Mouse (Mus musculus) cerebellum, adult 9-10 months (tissue): ENCODE measurements around the gene Nop2.
A peak's percentile ranks its signal among the peaks of the same experiment; 100 is the strongest.

Experiments used
- DNase-seq: peaks from one replicate; pipeline ENCODE4 v3.0.0; 2022

Nop2 gene

DNA sequence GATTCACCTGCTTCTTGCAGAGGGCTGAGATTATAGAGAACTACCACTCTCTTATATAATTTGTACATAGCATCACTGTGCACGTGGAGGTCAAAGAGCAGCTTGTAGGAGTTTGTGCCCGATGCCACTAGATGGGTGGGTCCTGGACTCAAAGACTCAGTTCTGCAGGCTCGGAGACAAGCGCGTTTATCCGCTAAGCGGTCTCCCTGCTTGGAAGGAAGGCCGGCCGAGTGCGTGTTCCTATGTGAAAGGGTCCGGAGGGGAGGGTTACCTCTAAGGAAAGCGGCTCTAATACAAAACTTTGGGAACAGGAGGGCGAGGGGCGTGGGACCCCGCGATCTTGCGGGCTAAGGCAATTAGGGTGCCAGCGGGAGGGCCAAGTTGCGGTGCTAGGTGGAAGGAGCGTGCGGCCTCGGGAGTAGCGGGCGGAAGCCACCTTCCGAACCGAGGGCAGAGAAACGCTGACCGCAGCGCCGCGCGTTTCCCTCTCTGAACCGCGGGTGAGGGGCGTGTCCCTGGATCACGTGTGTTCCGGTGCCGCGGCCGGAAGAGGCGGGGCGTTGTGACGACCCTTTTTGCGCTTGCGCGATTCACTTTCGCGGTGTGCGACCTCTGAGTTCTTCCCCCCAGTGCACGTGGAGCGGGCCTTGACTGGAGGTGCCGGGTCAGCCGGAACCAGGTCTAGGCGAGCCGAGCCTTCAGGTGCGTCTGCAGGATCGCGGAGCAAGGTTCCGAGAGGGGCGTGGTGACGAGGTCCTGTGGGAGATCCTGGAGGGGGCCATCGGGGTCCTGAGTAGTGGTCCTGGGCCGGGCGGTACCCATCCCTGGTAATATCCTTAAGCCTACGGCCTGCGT, at the start of gene Nop2:
Gene Nop2 (plus strand): TSS at position 608 of the 855 bp plus-strand sequence.
- DNase-seq: peak; percentile 80

DNA sequence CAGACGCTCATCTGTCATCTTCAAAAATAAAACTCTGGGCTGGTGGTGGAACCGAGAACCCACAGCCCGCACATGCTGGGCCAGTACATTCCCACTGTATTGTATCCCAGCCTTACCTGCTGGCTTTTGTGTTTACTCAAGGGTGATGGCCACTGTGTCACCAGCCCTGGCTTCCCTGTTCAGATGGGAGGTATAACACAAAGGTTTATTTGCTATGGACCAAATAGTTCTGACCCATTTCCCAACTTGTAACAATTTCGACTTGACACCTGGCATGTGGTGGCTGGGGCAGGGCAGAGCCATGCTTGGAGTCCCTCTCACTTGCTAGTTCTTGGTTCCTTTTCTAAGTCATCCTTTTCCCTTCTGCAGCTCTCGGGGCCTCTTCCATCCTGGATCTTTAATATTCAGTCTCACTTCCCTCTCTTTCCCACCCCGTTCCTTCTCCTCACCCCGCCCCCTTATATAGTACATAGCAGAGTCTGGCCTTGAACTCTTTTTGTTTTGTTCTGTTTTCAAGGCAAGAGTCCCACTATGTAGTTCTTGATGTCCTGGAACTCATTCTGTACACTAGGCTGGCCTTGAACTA, 48.8 kb upstream of the Nop2 start:
- DNase-seq: no peak

DNA sequence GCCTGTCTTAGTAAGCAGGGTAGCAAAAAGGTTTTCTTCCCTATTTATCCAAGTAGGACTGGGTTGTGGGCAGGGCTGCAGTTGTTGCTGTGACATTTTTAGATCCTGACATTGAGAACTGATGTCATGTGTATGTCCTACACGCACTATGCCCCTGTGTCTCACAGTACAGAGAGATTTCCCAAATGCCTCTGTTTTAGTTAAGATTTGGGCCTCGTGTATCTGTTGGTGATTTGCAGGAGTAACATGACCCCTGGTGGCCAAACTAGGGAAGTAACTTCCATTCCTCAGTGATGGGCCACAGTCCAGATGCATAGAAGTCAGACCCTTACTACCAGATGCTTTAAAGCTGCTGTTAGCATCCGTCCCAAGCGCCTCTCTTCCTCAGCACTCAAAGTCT, 47.3 kb upstream of the Nop2 start:
- peak; percentile 86 for DNase-seq

DNA sequence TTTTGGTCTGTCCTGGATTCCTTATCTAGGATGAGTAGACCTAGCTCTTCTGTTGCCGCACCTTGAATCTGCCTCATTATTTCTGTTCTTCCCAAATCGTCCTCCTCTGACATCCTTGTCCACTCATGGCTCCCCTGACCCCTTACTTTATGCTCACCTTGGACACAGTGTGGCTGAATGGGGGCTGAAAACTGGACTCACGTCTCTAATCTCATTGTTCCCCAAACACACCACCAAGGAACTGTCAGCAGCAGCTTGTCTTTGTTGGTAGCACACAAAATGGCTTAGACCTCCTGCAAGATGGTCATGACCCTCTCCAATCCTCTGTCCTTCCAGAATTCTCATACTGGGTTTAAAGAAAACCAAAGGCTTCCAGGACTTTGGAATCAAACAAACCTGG, 43.8 kb upstream of the Nop2 start:
- no peak for DNase-seq

DNA sequence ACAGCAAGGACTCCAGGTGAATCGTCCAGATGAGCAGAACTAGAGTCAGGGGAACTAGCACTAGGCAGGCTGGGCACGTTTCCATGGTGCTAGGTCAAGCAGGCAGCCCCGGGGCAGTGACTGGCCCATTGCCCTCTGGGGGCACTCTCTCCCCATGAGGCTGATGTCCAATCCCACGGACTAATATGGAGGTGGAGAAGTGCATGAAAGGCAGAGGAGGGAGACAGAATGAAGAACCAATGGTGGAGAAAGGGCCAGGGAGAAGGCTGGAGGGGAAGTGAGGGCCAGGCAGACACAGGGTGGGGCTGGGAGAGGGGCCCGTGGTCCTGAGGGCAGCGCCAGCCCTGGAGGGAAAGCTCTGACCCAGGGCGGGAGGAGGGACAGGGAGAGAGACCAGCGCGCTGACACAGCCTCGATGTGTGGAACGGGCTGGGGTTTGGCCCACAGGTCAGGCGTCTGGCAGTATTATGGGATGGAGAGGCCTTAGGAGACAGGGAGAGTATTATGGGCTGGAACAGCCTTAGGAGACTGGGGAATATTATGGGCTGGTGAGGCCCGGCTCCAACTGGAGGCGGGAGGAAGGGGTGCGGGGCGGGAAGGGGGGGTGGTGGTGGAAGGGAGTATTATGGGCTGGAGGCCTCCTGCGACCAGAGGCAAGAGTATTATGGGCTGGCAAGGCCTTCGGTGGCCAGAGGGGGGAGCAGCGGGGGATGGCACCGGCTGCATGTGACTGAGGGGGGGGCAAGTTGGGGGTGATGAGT, 43.0 kb upstream of the Nop2 start:
- peak; percentile 88 for DNase-seq

DNA sequence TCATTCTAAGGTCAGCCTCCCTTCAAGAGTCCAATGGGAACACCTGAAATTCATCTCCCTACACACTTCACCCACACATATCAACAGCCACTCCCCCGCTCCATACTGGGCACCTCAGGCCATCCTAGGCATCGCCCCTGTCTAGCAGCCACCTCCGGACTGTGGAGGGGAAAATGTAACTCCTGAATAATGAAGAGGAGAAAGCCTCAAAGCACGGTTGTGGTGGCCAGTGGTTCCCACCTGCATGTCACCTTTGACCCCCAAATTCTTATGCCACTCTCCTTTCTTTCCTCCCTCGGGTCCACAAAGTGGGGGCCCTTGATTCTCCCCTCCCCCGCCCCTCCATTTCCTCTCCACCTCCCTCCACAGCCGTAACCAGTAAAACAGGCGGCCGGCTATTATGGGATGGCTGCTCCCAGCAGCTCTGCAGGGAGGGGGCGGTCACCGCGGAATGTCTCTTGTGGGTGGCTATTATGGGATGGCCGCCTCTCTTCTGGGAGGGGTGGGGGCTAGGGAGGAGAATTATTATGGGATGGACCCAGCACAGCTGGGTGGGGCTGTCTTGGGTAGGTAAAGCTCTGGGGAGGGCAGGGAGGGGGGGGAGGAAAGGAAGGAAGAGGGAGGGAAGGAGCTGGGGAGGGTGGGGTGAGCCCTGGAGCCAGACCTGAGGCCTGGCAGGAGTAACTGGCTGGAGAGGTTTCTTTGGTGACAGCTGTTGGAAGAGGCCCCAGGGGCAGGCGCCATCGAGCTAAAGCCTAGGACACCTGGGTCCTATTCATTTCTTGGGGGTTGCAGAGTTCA, 42.0 kb upstream of the Nop2 start:
- peak; percentile 86 for DNase-seq

DNA sequence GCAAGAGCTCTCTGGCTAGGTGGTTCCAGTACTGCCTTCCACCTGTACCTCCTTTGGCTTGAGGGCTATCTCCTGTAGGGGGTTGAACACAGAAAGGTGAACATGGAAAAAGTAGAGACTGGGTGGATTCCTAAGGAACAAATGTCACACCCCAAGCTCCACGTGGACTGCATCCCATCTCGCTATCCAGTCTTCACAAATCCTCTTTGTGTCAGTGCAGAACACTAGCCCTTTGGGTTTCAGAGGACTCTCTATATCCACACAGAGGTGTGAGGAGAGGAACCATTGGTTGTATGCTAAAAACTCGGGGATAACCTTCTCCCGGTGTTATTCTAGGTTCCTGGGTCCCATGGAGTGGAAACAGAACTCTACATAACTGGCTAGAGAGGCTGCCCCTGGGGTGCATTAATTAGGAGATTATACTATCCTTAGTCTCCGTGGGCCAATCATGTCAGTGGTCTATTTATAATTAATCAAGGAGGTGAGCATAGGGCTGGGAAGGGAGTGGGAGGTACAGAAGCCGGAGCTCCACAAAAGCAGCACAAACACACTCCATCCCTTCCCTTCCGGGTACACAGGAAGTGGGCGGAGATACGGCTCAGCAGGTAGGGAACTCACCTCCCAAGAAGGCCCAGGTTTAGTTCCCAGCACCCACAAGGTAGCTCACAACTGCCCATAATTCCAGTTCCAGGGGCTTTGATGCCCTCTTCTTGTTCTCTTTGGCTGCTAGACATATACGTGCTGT, 41.2 kb upstream of the Nop2 start:
- no peak for DNase-seq

DNA sequence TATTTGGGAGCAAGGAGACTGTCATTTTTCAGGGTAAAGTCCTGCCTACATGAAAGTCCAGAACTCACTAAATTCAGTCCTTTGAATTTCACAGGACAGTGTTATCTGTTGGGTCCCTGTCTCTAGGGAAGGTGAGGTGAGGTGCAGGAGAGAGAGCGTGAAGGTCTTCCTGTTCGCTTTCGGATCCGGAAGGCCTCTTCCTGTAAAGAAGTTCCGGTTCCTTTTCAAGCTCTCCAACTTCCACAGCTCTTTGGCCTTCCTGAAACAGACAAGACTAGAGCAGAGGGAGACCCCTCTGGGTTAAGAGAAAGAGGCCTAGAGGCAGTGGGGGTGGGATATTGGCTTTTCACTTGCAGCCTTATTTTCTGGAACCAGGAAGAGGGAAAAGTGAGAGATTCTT, 39.3 kb upstream of the Nop2 start:
- no peak for DNase-seq

DNA sequence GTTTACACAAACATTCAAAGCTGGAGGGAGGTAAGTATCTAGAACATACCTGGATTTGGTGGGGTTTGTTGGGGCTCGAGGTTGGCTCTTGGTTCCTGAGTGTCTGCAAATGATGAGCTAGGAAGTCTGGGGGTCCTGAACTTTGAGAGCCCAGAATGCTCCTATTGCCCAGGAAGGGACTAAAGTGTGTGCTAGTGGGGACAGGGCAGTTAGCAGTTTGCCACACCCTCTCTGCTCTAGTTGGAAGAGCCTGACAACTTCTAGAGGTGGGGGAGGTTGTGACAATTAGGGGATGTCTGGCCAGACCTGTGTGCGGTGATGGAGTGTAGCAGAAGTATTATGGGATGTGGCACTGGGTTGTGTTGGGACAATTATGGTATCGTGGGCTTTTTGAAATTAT, 36.9 kb upstream of the Nop2 start:
- DNase-seq: no peak

DNA sequence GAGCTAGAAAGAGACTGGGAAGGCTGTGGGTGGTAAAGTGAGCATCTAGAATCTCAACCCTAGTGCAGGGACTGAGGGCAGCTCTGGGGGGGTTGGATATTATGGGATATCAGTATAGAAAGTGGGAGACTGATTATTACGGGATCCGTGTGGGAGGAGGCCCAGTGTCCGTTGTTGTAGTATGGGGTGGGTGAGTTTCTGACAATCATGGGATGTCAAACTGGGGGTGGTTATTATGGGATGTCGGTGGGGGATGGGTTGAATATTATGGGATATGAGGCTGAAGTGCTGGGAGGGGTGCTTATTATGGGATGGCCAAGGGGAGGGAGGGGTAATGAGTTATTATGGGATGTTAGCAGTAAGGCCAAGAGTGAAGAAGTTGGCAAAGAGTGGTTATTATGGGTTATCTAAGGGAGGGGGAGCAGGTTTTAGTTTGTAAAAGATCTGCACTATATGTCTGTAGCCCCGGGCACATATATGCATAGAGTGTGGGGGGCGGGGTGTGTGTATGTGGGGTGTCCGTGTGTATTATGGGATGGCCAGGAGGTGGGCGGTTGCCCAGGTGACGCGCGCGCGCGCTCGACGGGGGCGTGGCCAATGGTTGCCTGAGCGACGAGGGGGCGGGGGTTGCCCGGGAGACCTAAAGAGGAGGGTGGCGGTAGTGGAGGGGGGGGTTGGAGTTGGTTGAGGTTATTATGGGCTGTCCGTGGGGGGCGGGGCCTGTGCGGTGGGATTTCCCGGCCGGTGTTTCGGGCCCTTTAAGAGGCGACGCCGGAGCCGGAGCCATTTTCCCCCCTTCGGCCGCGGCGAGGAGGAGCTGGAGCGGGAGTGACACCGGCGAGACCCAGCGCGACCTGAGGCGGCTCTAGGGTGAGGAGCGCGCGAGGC, 36.1 kb upstream of the Nop2 start, which contains the start of gene Chd4:
Gene Chd4 (plus strand): TSS at position 591 of the 888 bp plus-strand sequence.
- DNase-seq: peak; percentile 97

DNA sequence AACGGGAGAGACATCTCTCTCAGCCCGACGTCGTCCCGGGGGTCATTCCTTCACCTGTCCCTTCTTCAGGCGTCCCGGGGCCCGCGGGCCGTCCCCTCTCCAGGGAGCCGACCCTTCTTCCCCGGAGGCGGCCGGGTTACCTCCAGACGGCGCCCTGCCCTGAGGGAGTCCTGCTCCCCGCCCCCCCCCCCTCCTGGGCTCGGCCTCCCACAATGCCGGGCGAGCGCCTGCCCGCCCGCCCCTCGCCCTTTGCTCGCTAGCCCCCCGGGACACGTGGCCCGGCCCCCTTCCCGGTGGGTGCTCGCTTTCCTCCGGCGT, 35.5 kb upstream of the Nop2 start:
- no peak for DNase-seq

DNA sequence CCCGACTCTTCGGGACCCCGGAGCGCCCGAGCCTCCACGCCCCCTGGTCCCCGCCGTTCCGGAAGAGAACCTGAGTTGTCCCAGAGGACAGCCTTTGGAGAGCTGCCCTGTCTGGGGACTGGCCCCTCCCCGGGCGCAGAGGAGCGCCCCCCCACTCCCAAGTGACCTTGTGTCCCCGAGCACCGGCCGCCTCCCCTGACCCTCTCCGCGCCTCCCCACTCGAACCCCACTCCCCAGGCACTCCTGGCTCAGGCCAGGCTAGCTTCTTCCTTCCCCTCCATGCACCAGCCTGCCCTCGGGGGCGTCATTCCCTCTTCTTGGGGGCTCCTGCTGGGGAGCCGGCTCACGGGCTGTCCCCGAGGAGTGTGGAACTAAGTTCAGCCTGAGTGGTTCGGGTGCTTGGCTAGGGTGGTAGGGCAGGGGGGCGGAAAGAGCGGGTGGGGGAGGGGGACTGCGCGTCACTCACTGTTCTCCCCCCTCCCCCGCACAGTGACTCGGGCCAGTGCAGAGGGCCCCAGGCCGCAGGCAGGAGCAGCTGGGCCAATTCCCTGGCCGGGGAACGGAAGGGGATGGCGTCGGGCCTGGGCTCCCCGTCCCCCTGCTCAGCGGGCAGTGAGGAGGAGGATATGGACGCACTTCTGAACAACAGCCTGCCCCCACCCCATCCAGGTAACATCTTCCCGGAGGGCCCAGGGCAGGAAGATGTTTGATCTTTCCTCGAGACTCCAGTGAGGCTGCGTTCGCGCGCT, 34.9 kb upstream of the Nop2 start:
- peak; percentile 80 for DNase-seq

DNA sequence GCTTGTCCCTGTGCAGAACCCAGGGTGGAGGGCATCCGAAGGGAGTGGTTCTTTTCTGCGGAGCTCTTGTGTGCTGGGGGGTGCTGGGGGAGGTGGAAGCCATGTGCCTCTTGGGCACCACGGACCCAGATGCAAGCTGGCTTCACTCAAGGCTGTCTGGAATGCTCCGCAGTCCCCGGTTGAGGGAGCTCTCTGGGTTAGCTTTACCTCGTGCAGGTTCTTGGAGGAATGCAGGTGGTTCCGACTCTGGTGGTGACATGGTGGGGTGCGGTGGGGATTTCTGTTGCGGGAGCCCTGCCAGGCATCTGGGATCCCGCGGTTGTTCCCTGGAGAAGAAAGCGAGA, 34.4 kb upstream of the Nop2 start:
- DNase-seq: peak; percentile 71

DNA sequence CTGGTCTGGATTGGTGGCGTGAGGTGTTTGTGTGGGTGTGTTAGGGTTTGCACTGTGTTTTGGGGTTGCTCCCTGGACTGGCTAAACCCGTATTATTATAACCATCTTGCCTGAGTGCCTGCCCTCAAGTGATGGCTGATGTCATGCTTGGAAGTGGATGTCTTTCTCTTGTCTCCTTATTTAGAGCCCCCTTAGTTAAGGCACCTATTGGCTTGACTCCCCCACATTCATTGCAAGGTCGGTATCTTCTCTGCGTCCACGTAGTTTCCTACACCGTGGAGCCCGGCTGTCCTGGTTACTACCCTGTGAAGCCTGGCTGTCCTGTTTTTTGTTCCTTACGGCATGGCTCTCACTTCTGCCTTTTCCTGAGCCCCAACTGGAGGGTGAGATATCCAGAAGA, 33.8 kb upstream of the Nop2 start:
- DNase-seq: peak; percentile 42

DNA sequence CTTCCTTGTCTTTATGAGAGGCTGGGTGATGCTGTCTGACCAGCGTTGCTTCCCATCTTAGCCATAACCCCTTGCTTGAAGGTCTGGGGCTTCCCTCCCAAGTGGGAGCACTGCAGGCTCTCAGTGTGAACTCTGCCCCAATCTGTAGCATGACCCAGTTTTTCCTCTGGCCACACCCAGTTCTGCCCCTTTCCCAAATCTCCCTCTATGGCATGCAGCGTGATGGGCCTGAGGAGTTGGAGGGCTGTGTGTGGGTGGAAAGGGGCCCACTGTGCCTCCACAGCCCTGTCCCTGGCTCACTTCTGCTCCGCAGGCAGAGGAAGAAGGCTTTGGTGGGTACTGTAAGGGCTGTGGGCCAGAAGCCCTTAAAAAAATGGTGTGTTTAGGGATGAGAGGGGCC, 33.2 kb upstream of the Nop2 start:
- peak; percentile 56 for DNase-seq

DNA sequence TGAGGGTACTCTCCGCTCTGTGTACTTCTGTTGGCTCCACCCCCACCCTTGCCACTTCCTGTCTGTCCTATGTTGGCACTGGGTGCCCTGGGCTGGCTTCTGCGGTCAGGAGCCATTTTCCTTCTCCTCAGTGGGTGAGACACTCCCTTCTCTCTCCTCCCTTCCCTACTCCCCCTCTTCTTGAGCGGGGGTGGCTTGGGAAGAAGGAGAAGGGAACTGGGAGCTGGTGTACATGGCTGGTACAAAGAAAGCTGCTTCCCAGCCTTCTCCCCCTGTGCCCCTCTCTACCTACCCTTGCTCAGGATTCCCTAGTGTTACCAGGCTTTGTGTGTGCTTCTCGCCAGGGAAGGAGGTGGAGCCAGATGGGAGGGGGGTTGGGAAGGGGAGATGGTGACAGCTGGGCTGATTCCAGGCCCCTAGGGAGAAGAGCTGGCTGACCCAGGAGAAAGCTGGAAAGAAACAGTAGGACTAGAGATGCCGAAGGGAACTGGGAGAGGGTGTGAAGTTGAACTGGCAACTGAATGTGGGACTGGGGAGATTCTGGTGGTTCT, 32.2 kb upstream of the Nop2 start:
- DNase-seq: peak; percentile 53

DNA sequence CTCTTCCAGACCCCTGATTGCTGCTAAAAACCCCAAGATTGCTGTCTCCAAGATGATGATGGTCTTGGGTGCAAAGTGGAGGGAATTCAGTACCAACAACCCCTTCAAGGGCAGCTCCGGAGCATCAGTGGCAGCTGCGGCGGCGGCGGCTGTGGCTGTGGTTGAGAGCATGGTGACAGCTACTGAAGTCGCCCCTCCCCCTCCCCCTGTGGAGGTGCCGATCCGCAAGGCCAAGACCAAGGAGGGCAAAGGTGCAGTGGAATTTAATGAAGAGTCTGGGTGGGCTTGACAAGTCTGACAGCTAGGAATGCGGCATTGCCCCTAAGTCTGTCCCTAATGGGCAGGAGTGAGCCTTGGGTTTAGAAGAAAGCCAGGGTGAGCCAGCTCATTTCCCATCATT, 30.3 kb upstream of the Nop2 start:
- no peak for DNase-seq

DNA sequence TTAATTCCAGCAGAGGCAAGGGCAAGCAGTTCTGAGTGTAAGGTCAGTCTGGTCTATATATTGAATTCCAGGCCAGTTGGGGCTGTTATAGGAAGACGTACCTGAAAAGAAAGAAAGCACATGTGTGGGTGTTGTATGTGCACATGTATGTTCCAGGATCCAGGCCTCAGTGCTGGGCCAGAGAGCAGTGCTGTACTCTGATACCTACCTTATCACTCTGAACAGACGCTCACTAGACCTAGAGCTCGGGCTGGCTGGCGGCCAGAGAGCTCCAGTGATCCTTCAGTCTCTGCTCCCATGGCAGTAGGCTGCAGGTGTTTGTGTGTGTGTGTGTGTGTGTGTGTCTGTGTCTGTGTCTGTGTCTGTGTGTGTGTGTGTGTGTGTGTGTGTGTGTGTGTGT, 27.5 kb upstream of the Nop2 start:
- no peak for DNase-seq

DNA sequence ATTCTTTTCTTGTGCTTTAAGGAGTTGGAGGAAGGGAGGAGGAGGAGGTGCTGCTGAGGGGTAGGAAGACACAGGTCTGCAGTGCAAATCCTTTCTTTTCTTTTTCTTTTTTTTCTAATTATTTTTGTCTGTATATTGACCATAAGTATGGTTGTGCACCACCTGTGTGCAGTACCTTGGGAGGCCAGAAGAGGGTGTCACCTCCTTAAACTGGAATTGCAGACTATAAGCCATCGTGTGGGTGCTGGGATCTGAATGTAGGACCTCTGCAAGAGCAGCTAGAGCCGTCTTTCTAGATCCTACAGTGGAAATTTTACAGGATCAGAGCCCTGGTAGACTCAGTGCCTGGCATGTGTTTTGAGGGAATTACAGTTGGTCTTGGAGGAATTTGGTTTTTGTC, 24.0 kb upstream of the Nop2 start:
- DNase-seq: no peak

DNA sequence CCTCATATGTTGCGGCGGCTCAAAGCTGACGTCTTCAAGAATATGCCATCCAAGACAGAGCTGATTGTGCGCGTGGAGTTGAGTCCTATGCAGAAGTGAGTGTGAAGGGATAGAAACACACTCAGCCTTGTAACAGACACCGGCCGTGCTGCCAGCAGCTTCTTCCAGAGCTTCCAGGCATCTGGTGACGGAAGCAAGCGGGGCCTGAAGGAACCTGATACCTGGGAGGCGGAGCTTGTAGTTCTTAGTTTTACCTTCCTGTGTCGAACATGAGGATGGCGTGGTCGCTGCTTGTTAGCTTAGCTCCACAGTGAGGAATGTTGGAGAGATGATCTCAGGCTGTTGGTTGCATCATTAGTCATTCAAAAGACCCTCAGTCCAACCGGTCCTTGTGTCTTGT, 22.3 kb upstream of the Nop2 start:
- no peak for DNase-seq
